In the genomic region with DNA sequence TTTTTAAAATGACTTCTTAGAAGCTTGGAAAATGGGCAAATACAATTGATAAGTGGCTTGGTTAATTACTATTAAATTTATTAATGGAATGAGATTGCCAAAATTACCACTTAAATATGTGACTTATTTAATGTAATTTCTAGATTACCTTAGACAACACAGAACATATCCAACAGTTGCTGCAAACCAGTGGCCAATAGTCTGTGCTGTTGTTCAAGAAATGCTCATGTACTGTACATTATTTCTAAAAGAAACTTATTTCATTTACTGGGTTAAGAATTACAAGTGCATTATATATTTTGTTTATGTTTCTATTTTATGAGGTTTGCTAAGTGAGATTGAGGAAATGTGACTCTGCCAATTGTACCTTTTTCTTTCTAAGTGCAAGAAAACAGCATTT, we compare ENCODE assay signal across 11 mouse cellular contexts.
DNase-seq lines count a peak whose midpoint lies in the region; ATAC-seq and TF ChIP-seq lines count a peak whose summit lies in the region.
"Had no signal": no experiment of that assay in that cellular context is flagged by ENCODE, and none has a peak within 500 bp of the region (broad histone marks: within the 10 kb centered on the region; RNA-seq: fewer than 3 reads in every experiment).

No protein-coding gene starts in this region.

- TF ChIP-seq CTCF in heart, postnatal 0 days (IDR thresholded peaks at IDR 0.05; ENCODE audit: low read depth) = peak; percentile 32

- no peak overlapping the region for H3K27ac ChIP-seq in heart, postnatal 0 days (ENCODE audit: low read depth)
- H3K27ac ChIP-seq in ES-E14 (ENCODE audit: insufficient read depth, low read depth, low read length, poor library complexity, severe bottlenecking) = no peak overlapping the region
- no peak overlapping the region for H3K27ac ChIP-seq in neural tube, embryonic 15.5 days (replicated peaks)
- H3K27ac ChIP-seq: heart, embryonic 10.5 days; liver, embryonic 15.5 days had no signal

- no peak overlapping the region for H3K4me3 ChIP-seq in heart, postnatal 0 days (ENCODE audit: low read depth, low read length)
- no peak overlapping the region for H3K4me3 ChIP-seq in ES-E14 (ENCODE audit: insufficient read depth in 1 of 2, low read depth in 1 of 2, low read length in 2 of 2, poor library complexity in 1 of 2, severe bottlenecking in 1 of 2)
- H3K4me3 ChIP-seq in neural tube, embryonic 15.5 days (replicated peaks) = no peak overlapping the region
- H3K4me3 ChIP-seq: heart, embryonic 10.5 days; liver, embryonic 15.5 days had no signal

- no peak overlapping the region for H3K4me2 ChIP-seq in heart, postnatal 0 days (ENCODE audit: low read depth, low read length)
- H3K4me2 ChIP-seq in neural tube, embryonic 15.5 days = no peak overlapping the region
- H3K4me2 ChIP-seq: liver, embryonic 15.5 days had no signal

- H3K4me1 ChIP-seq in heart, postnatal 0 days (ENCODE audit: control insufficient read depth, insufficient read depth) = no peaks in the 10 kb centered on the region
- H3K4me1 ChIP-seq in ES-E14 (ENCODE audit: control insufficient read depth in 2 of 2, insufficient read depth in 2 of 2, low read length in 2 of 2, poor library complexity in 1 of 2) = no peaks in the 10 kb centered on the region
- H3K4me1 ChIP-seq in neural tube, embryonic 15.5 days = 0 out of 2 replicates have a peak, but pooled peaks cover 4% of the 10 kb centered on the region
- H3K4me1 ChIP-seq: heart, embryonic 10.5 days; liver, embryonic 15.5 days had no signal

- no peak overlapping the region for H3K9ac ChIP-seq in heart, postnatal 0 days (replicated peaks; ENCODE audit: low read depth, low read length)
- H3K9ac ChIP-seq in ES-E14 (ENCODE audit: insufficient read depth, low read depth, low read length, poor library complexity, severe bottlenecking) = no peak overlapping the region
- H3K9ac ChIP-seq in neural tube, embryonic 15.5 days (replicated peaks) = no peak overlapping the region
- H3K9ac ChIP-seq: liver, embryonic 15.5 days had no signal

- ATAC-seq in heart, postnatal 0 days (ENCODE audit: insufficient read depth, low read depth) = no peak
- ATAC-seq in neural tube, embryonic 15.5 days (ENCODE audit: low FRiP score) = no peak

- H3K9me3 ChIP-seq in heart, postnatal 0 days (replicated peaks; ENCODE audit: control insufficient read depth, low read length) = no peaks in the 10 kb centered on the region
- no peaks in the 10 kb centered on the region for H3K9me3 ChIP-seq in ES-E14 (ENCODE audit: control insufficient read depth, insufficient read depth, low read depth, low read length)
- no peaks in the 10 kb centered on the region for H3K9me3 ChIP-seq in neural tube, embryonic 15.5 days (replicated peaks)
- H3K9me3 ChIP-seq: G1E; heart, embryonic 10.5 days; liver, embryonic 15.5 days had no signal

- DNase-seq in heart, postnatal 0 days (ENCODE audit: low spot score) = no peak
- DNase-seq in heart, adult 9 months (ENCODE audit: low spot score in 2 of 2) = no peak
- peak; percentile 26 for DNase-seq in left cerebral cortex, adult 11 months (ENCODE audit: low spot score)
- no peak for DNase-seq in left cerebral cortex, adult 8-10 months (ENCODE audit: low spot score in 2 of 2)
- DNase-seq in ES-E14 (ENCODE audit: low read depth, low spot score) = no peak
- DNase-seq in brain, adult 2 months (ENCODE audit: low read depth, low spot score) = peak; percentile 17
- no peak for DNase-seq in thymus, postnatal 10 days (ENCODE audit: low spot score in 2 of 2)

- H3K36me3 ChIP-seq in heart, postnatal 0 days (replicated peaks; ENCODE audit: control insufficient read depth, insufficient read depth, low read length) = no peaks in the 10 kb centered on the region
- H3K36me3 ChIP-seq in ES-E14 (ENCODE audit: control insufficient read depth, insufficient read depth, low read length, poor library complexity, severe bottlenecking) = no peaks in the 10 kb centered on the region
- H3K36me3 ChIP-seq in neural tube, embryonic 15.5 days = no peaks in the 10 kb centered on the region
- H3K36me3 ChIP-seq: G1E; heart, embryonic 10.5 days; liver, embryonic 15.5 days had no signal

- in situ Hi-C loops in ES-E14 (cut with MboI; ENCODE audit: low sequenced_read_pairs in 2 of 2, unreplicated experiment in 2 of 2) = no loop called here

- TF ChIP-seq EP300 in heart, postnatal 0 days (IDR thresholded peaks at IDR 0.05; ENCODE audit: low read depth) = no peak

- H3K27me3 ChIP-seq in heart, postnatal 0 days (ENCODE audit: control insufficient read depth, insufficient read depth, low read length) = no peaks in the 10 kb centered on the region
- no peaks in the 10 kb centered on the region for H3K27me3 ChIP-seq in neural tube, embryonic 15.5 days (replicated peaks)
- H3K27me3 ChIP-seq: liver, embryonic 15.5 days had no signal

TF ChIP-seq in ES-E14, 5 proteins besides CTCF, POLR2A, EP300 and RAD21:
- TF ChIP-seq ZC3H11A (IDR thresholded peaks at IDR 0.05; ENCODE audit: borderline replicate concordance, low read depth, low read length) (peak; percentile 29; the same call in 1 of the 2 replicates), HCFC1 (IDR thresholded peaks at IDR 0.05; ENCODE audit: borderline replicate concordance, insufficient read depth, low read length) (no peak)

Comparison
In these comparisons a context has a peak if more than half of its experiments do, and no peak if none do; other contexts are left out.
1. DNase-seq: peak in left cerebral cortex, adult 11 months (single experiment) and brain, adult 2 months (single experiment); none in heart, postnatal 0 days (single experiment), heart, adult 9 months (0 of 2), left cerebral cortex, adult 8-10 months (0 of 2), ES-E14 (single experiment) and thymus, postnatal 10 days (0 of 2).